Comparison of ENCODE assay signal across 9 mouse cellular contexts in genomic region chr11:55240556-55240955, GRCm38 (mm10). TPM values are rescaled to one million over a fixed set of nuclear protein-coding genes. Genes with fewer than 3 reads are reported as not detected.
DNase-seq lines count a peak whose midpoint lies in the region; ATAC-seq and TF ChIP-seq lines count a peak whose summit lies in the region.
"Had no signal": no experiment of that assay in that cellular context is flagged by ENCODE, and none has a peak within 500 bp of the region (broad histone marks: within the 10 kb centered on the region; RNA-seq: fewer than 3 reads in every experiment).

No protein-coding gene starts in this region.

- TF ChIP-seq POLR2A in bone marrow, adult 2 months (IDR thresholded peaks at IDR 0.05; ENCODE audit: borderline replicate concordance, control insufficient read depth, low read depth, low read length): no peak

- no peaks in the 10 kb centered on the region for H3K4me1 ChIP-seq in hindbrain, embryonic 11.5 days (replicated peaks; ENCODE audit: control insufficient read depth, insufficient read depth, low read length)
- H3K4me1 ChIP-seq in hindbrain, embryonic 13.5 days (replicated peaks): no peaks in the 10 kb centered on the region
- H3K4me1 ChIP-seq in bone marrow, adult 2 months (ENCODE audit: control insufficient read depth, insufficient read depth, low read length): peaks cover 1% of the 10 kb centered on the region; the same call in 1 of the 2 replicates
- no peaks in the 10 kb centered on the region for H3K4me1 ChIP-seq in midbrain, postnatal 0 days (ENCODE audit: insufficient read depth, low read length)
- no peaks in the 10 kb centered on the region for H3K4me1 ChIP-seq in stomach, embryonic 16.5 days (ENCODE audit: control insufficient read depth, insufficient read depth, low read length)
- H3K4me1 ChIP-seq: embryonic facial prominence, embryonic 12.5 days had no signal

- no peak overlapping the region for H3K4me3 ChIP-seq in hindbrain, embryonic 11.5 days (ENCODE audit: low read depth, low read length)
- no peak overlapping the region for H3K4me3 ChIP-seq in hindbrain, embryonic 13.5 days
- H3K4me3 ChIP-seq in bone marrow, adult 2 months (replicated peaks; ENCODE audit: control insufficient read depth, low read depth, low read length): no peak overlapping the region
- no peak overlapping the region for H3K4me3 ChIP-seq in midbrain, postnatal 0 days (ENCODE audit: low read depth, low read length)
- no peak overlapping the region for H3K4me3 ChIP-seq in stomach, embryonic 16.5 days (replicated peaks; ENCODE audit: low read length)
- H3K4me3 ChIP-seq: embryonic facial prominence, embryonic 12.5 days had no signal

- no peaks in the 10 kb centered on the region for H3K27me3 ChIP-seq in hindbrain, embryonic 11.5 days (ENCODE audit: control insufficient read depth, insufficient read depth, low read length)
- H3K27me3 ChIP-seq in hindbrain, embryonic 13.5 days: no peaks in the 10 kb centered on the region
- H3K27me3 ChIP-seq in midbrain, postnatal 0 days (ENCODE audit: insufficient read depth, low read length): no peaks in the 10 kb centered on the region
- no peaks in the 10 kb centered on the region for H3K27me3 ChIP-seq in stomach, embryonic 16.5 days (ENCODE audit: control insufficient read depth, insufficient read depth, low read length)
- H3K27me3 ChIP-seq: embryonic facial prominence, embryonic 12.5 days had no signal

- no peak overlapping the region for H3K9ac ChIP-seq in hindbrain, embryonic 11.5 days (ENCODE audit: low read depth, low read length)
- H3K9ac ChIP-seq in hindbrain, embryonic 13.5 days: no peak overlapping the region
- H3K9ac ChIP-seq in midbrain, postnatal 0 days (replicated peaks; ENCODE audit: low read length, poor library complexity, severe bottlenecking): no peak overlapping the region
- H3K9ac ChIP-seq in stomach, embryonic 16.5 days (ENCODE audit: low read length): no peak overlapping the region
- H3K9ac ChIP-seq: embryonic facial prominence, embryonic 12.5 days had no signal

- DNase-seq in hindbrain, embryonic 11.5 days (ENCODE audit: low spot score): peak; percentile 69
- peak; percentile 69 to 71 for DNase-seq in left cerebral cortex, adult 8-10 months (ENCODE audit: low spot score in 2 of 2)
- DNase-seq in midbrain, postnatal 0 days (ENCODE audit: low spot score): peak; percentile 68

- H3K36me3 ChIP-seq in hindbrain, embryonic 11.5 days (ENCODE audit: control insufficient read depth, insufficient read depth, low read length): no peaks in the 10 kb centered on the region
- H3K36me3 ChIP-seq in hindbrain, embryonic 13.5 days: no peaks in the 10 kb centered on the region
- no peaks in the 10 kb centered on the region for H3K36me3 ChIP-seq in midbrain, postnatal 0 days (ENCODE audit: insufficient read depth, low read length)
- H3K36me3 ChIP-seq in stomach, embryonic 16.5 days (ENCODE audit: control insufficient read depth, insufficient read depth, low read length): no peaks in the 10 kb centered on the region
- H3K36me3 ChIP-seq: embryonic facial prominence, embryonic 12.5 days had no signal

- peak; percentile 44; the same call in 1 of the 2 replicates for TF ChIP-seq CTCF in bone marrow, adult 2 months (IDR thresholded peaks at IDR 0.05; ENCODE audit: control insufficient read depth, insufficient read depth, low read length)
- TF ChIP-seq CTCF in midbrain, postnatal 0 days (IDR thresholded peaks at IDR 0.05): peak; percentile 77

- no peaks in the 10 kb centered on the region for H3K9me3 ChIP-seq in hindbrain, embryonic 11.5 days (ENCODE audit: control insufficient read depth, low read length)
- no peaks in the 10 kb centered on the region for H3K9me3 ChIP-seq in hindbrain, embryonic 13.5 days
- no peaks in the 10 kb centered on the region for H3K9me3 ChIP-seq in midbrain, postnatal 0 days (ENCODE audit: low read length)
- no peaks in the 10 kb centered on the region for H3K9me3 ChIP-seq in stomach, embryonic 16.5 days (replicated peaks; ENCODE audit: control insufficient read depth, low read length)
- H3K9me3 ChIP-seq: embryonic facial prominence, embryonic 12.5 days had no signal

- H3K4me2 ChIP-seq in hindbrain, embryonic 11.5 days (replicated peaks; ENCODE audit: low read depth, low read length): no peak overlapping the region
- no peak overlapping the region for H3K4me2 ChIP-seq in hindbrain, embryonic 13.5 days
- H3K4me2 ChIP-seq in midbrain, postnatal 0 days (ENCODE audit: low read depth, low read length, poor library complexity, severe bottlenecking): no peak overlapping the region
- no peak overlapping the region for H3K4me2 ChIP-seq in stomach, embryonic 16.5 days (ENCODE audit: low read depth, low read length)
- H3K4me2 ChIP-seq: embryonic facial prominence, embryonic 12.5 days had no signal

- no peak overlapping the region for H3K27ac ChIP-seq in hindbrain, embryonic 11.5 days (ENCODE audit: low read depth, low read length)
- H3K27ac ChIP-seq in hindbrain, embryonic 13.5 days: no peak overlapping the region
- no peak overlapping the region for H3K27ac ChIP-seq in bone marrow, adult 2 months (ENCODE audit: control insufficient read depth, insufficient read depth, low read depth, low read length, poor library complexity)
- no peak overlapping the region for H3K27ac ChIP-seq in midbrain, postnatal 0 days (ENCODE audit: low read depth, low read length)
- H3K27ac ChIP-seq in stomach, embryonic 16.5 days (ENCODE audit: low read length): no peak overlapping the region
- H3K27ac ChIP-seq: embryonic facial prominence, embryonic 12.5 days had no signal

- ATAC-seq in hindbrain, embryonic 11.5 days (ENCODE audit: low FRiP score): no peak
- no peak for ATAC-seq in hindbrain, embryonic 13.5 days (ENCODE audit: low FRiP score)
- ATAC-seq in erythroblast, adult 5-6 weeks (replicated peaks; ENCODE audit: low FRiP score, poor library complexity, severe bottlenecking): peak; percentile 49; the same call in 1 of the 2 replicates
- peak; percentile 63 for ATAC-seq in inflammation-experienced regulatory T-cells, adult 6 months
- ATAC-seq in midbrain, postnatal 0 days (ENCODE audit: low FRiP score): no peak
- ATAC-seq in stomach, embryonic 16.5 days (ENCODE audit: insufficient read depth, low FRiP score): peak; percentile 44; the same call in 1 of the 2 replicates

- 74% methylated on average over 7 of the region's 7 CpGs for WGBS in hindbrain, embryonic 11.5 days
- 72% methylated on average over 7 of the region's 7 CpGs for whole genome bisulfite sequencing in hindbrain, embryonic 13.5 days
- 50% methylated on average over 7 of the region's 7 CpGs for WGBS in bone marrow, adult 2 months
- 62% methylated on average over 7 of the region's 7 CpGs for WGBS in midbrain, postnatal 0 days
- WGBS in stomach, embryonic 16.5 days: 65% methylated on average over 7 of the region's 7 CpGs

RNA-seq across cellular contexts. Expression of gene Slc36a1, which starts 36.4 kb away (rescaled TPM):
- polyA plus RNA-seq in hindbrain, embryonic 11.5 days (2014; fragmentation: Nextera tagmentation; extraction: Ambion mirVana): 2.0 and 3.2 TPM in 2 replicates
- polyA plus RNA-seq in hindbrain, embryonic 13.5 days (2015; fragmentation: Nextera tagmentation; extraction: Ambion mirVana): 3.2 and 3.5 TPM in 2 replicates
- 6.9 and 19.1 TPM in 2 replicates for polyA plus RNA-seq in bone marrow, adult 2 months (2011; ENCODE audit: insufficient read depth, insufficient read length, low replicate concordance, missing spikeins)
- 2.5 and 4.6 TPM in 2 replicates for total RNA-seq in erythroblast, adult 5-6 weeks (2015; ENCODE audit: low replicate concordance)
- 1.7 and 1.8 TPM in 2 replicates for total RNA-seq in erythroblast, adult 5-6 weeks (2017; ENCODE audit: low replicate concordance)
- 1 to 10 TPM; 3.6 to 4.7 (median 4.6) TPM for polyA plus RNA-seq in inflammation-experienced regulatory T-cells, adult 6 months (2017; shearing (Covaris generic))
- 10 to 100 TPM; 60.6 to 68.7 (median 64.5) TPM for total RNA-seq in left cerebral cortex, adult 8-10 months (2022)
- 27.6 and 31.8 TPM in 2 replicates for total RNA-seq in midbrain, postnatal 0 days (2014; rRNA removed)
- 2.5 and 2.8 TPM in 2 replicates for polyA plus RNA-seq in midbrain, postnatal 0 days (2015; fragmentation: Nextera tagmentation; extraction: Ambion mirVana)
- 1.9 and 2.3 TPM in 2 replicates for polyA plus RNA-seq in stomach, embryonic 16.5 days (2015; fragmentation: Nextera tagmentation; extraction: Ambion mirVana)

RNA-seq across cellular contexts. Expression of gene Slc36a2, which starts 55.7 kb away (rescaled TPM):
- polyA plus RNA-seq in hindbrain, embryonic 11.5 days (2014; fragmentation: Nextera tagmentation; extraction: Ambion mirVana): 0.65 and 0.67 TPM in 2 replicates
- 1.1 and 1.5 TPM in 2 replicates for polyA plus RNA-seq in hindbrain, embryonic 13.5 days (2015; fragmentation: Nextera tagmentation; extraction: Ambion mirVana)
- polyA plus RNA-seq in bone marrow, adult 2 months (2011; ENCODE audit: insufficient read depth, insufficient read length, low replicate concordance, missing spikeins): 0.85 and 4.3 TPM in 2 replicates
- total RNA-seq in erythroblast, adult 5-6 weeks (2015; ENCODE audit: low replicate concordance): not detected in 2 replicates
- 0.34 TPM in 1 of 2 replicates, not detected in the other for total RNA-seq in erythroblast, adult 5-6 weeks (2017; ENCODE audit: low replicate concordance)
- polyA plus RNA-seq in inflammation-experienced regulatory T-cells, adult 6 months (2017; shearing (Covaris generic)): under 1 TPM in 1 of 3 experiments, not detected in 2; 0.30 TPM
- under 1 TPM in 3 of 4 experiments, not detected in 1; 0.19 to 0.39 (median 0.27) TPM for total RNA-seq in left cerebral cortex, adult 8-10 months (2022)
- 0.27 and 0.61 TPM in 2 replicates for total RNA-seq in midbrain, postnatal 0 days (2014; rRNA removed)
- polyA plus RNA-seq in midbrain, postnatal 0 days (2015; fragmentation: Nextera tagmentation; extraction: Ambion mirVana): 0.52 and 0.79 TPM in 2 replicates
- 1.3 and 2.0 TPM in 2 replicates for polyA plus RNA-seq in stomach, embryonic 16.5 days (2015; fragmentation: Nextera tagmentation; extraction: Ambion mirVana)

Comparison
In these comparisons a context has a peak if more than half of its experiments do, and no peak if none do; other contexts are left out.
1. ATAC-seq: peak in erythroblast, adult 5-6 weeks (single experiment), inflammation-experienced regulatory T-cells, adult 6 months (single experiment) and stomach, embryonic 16.5 days (single experiment); none in hindbrain, embryonic 11.5 days (single experiment), hindbrain, embryonic 13.5 days (single experiment) and midbrain, postnatal 0 days (single experiment).
2. Peak in every context shown above with its lines, with median percentiles within 50 percentile points of each other: DNase-seq.